Mouse (Mus musculus) ES-E14 (cell line): Measurements from ENCODE around the gene Zfp341. TPM values are rescaled to one million over a fixed set of nuclear protein-coding genes. Genes with fewer than 3 reads are reported as not detected.

ENCODE experiments used
- DNase-seq: peaks from one replicate; pipeline ENCODE4 v3.0.0-alpha.2; 2013; ENCODE audit warnings: low read depth, low spot score
- H3K27ac ChIP-seq: 2 replicates; pipeline ENCODE4 v1.5.1; 2012; ENCODE audit warnings: low read depth, mild to moderate bottlenecking, low read length, moderate library complexity, mixed read lengths; ENCODE audit not compliant: poor library complexity, insufficient read depth, severe bottlenecking
- H3K36me3 ChIP-seq: 2 replicates; pipeline ENCODE4 v1.6.1; 2012; ENCODE audit warnings: mild to moderate bottlenecking, low read length, moderate library complexity, mixed read lengths; ENCODE audit not compliant: control insufficient read depth, poor library complexity, insufficient read depth, severe bottlenecking
- H3K4me1 ChIP-seq, 2 experiments: fragments of 150-350 bp in 1 of 2; sonication (generic) in 1 of 2; 2 replicates each; pipeline ENCODE4 v1.6.1; 2012; ENCODE audit warnings: low read length in 2 of 2, mild to moderate bottlenecking in 1 of 2, mixed read lengths in 1 of 2; ENCODE audit not compliant: control insufficient read depth in 2 of 2, insufficient read depth in 2 of 2, poor library complexity in 1 of 2
- H3K4me3 ChIP-seq, 2 experiments: fragments of 150-350 bp in 1 of 2; sonication (generic) in 1 of 2; 2 replicates each; pipeline ENCODE4 v1.5.1; 2012; ENCODE audit warnings: low read length in 2 of 2, low read depth in 1 of 2, mild to moderate bottlenecking in 1 of 2, mixed read lengths in 1 of 2; ENCODE audit not compliant: insufficient read depth in 1 of 2, poor library complexity in 1 of 2, severe bottlenecking in 1 of 2
- H3K9ac ChIP-seq: 2 replicates; pipeline ENCODE4 v1.6.1; 2012; ENCODE audit warnings: low read depth, mild to moderate bottlenecking, low read length, mixed read lengths; ENCODE audit not compliant: poor library complexity, insufficient read depth, severe bottlenecking
- H3K9me3 ChIP-seq: fragments of 150-350 bp; sonication (generic); 2 replicates; pipeline ENCODE4 v1.6.1; 2012; ENCODE audit warnings: low read depth, mild to moderate bottlenecking, low read length; ENCODE audit not compliant: control insufficient read depth, insufficient read depth
- CHD2 ChIP-seq: IDR thresholded peaks from 2 replicates; pipeline ENCODE4 v1.6.1; 2014; ENCODE audit warnings: mild to moderate bottlenecking, low read depth, low read length, inconsistent platforms
- HCFC1 ChIP-seq: IDR thresholded peaks from 2 replicates; pipeline ENCODE4 v1.6.1; 2012; ENCODE audit warnings: low read length, inconsistent platforms, borderline replicate concordance; ENCODE audit not compliant: insufficient read depth
- MAFK ChIP-seq: IDR thresholded peaks from 2 replicates; pipeline ENCODE4 v1.6.1; 2014; ENCODE audit warnings: mild to moderate bottlenecking, low read depth, low read length, inconsistent platforms; ENCODE audit not compliant: insufficient read depth
- ZC3H11A ChIP-seq: IDR thresholded peaks from 2 replicates; pipeline ENCODE4 v1.6.1; 2012; ENCODE audit warnings: low read depth, mild to moderate bottlenecking, inconsistent platforms, low read length, borderline replicate concordance
- ZNF384 ChIP-seq: IDR thresholded peaks from 2 replicates; pipeline ENCODE4 v1.6.1; 2012; ENCODE audit warnings: low read depth, low read length, inconsistent platforms
- in situ Hi-C, 2 experiments: fragments of 600-800 bp; cut with MboI; formaldehyde crosslinking; loops; one replicate each; pipeline ENCODE4 v1.15.1; 2025; ENCODE audit warnings: low sequenced_read_pairs in 2 of 2, inconsistent platforms in 1 of 2; ENCODE audit not compliant: unreplicated experiment in 2 of 2
- total RNA-seq: library from RNA; depleted of rRNA; stranded (reverse); fragments of 300-350 nt; gene quantifications from 2 replicates; pipeline ENCODE4 v1.2.3, GENCODE M21; 2012

The Zfp341 gene
- total RNA-seq, 1 experiment = 3.2 TPM

GRCm38 (mm10) chr2:154639115-154639514 is 26.0 kb downstream of the Zfp341 start:
- H3K27ac ChIP-seq = no peak overlapping the region
- H3K9ac ChIP-seq = no peak overlapping the region
- no peak overlapping the region for H3K4me3 ChIP-seq
- H3K36me3 ChIP-seq = peaks cover 5% of the 10 kb centered on the region; the same call in 1 of the 2 replicates
- H3K4me1 ChIP-seq = no peaks in the 10 kb centered on the region
- in situ Hi-C loops = no loop called here
- H3K9me3 ChIP-seq = no peaks in the 10 kb centered on the region
- TF ChIP-seq HCFC1 (no peak), MAFK (no peak), CHD2 (no peak), ZNF384 (no peak), ZC3H11A (no peak)
- DNase-seq = no peak

- Histone ChIP-seq H3K4me1 (peaks cover 0 to 7% of the 10 kb centered on the region in 2 experiments; a peak in 1 of 4 replicates), H3K9ac (no peak overlapping the region), H3K4me3 (no peak overlapping the region), H3K36me3 (peaks cover 8% of the 10 kb centered on the region; the same call in 1 of the 2 replicates), H3K9me3 (no peaks in the 10 kb centered on the region), H3K27ac (no peak overlapping the region)
- DNase-seq = no peak
- TF ChIP-seq ZNF384 = no peak
- TF ChIP-seq HCFC1 = no peak
- TF ChIP-seq MAFK = no peak
- no peak for TF ChIP-seq CHD2
- no peak for TF ChIP-seq ZC3H11A
- in situ Hi-C loops = no loop called here
These were observed 28.1 kb downstream of the Zfp341 start for GRCm38 (mm10) chr2:154641176-154641575.

- Histone ChIP-seq H3K4me3 (no peak overlapping the region), H3K9ac (no peak overlapping the region), H3K27ac (no peak overlapping the region), H3K9me3 (no peaks in the 10 kb centered on the region), H3K4me1 (peaks cover 0 to 7% of the 10 kb centered on the region in 2 experiments; a peak in 1 of 4 replicates), H3K36me3 (peaks cover 8% of the 10 kb centered on the region; the same call in 1 of the 2 replicates)
- no peak for DNase-seq
- in situ Hi-C loops = no loop called here
- no peak for TF ChIP-seq MAFK
- no peak for TF ChIP-seq HCFC1
- no peak for TF ChIP-seq CHD2
- TF ChIP-seq ZNF384 = no peak
- TF ChIP-seq ZC3H11A = no peak
These were observed 28.9 kb downstream of the Zfp341 start for GRCm38 (mm10) chr2:154642005-154642459.

- no peak overlapping the region for H3K27ac ChIP-seq
- H3K4me1 ChIP-seq = peaks cover 0 to 7% of the 10 kb centered on the region in 2 experiments; a peak in 1 of 4 replicates
- H3K36me3 ChIP-seq = peaks cover 7% of the 10 kb centered on the region; the same call in 1 of the 2 replicates
- no peak for TF ChIP-seq HCFC1
- TF ChIP-seq MAFK = no peak
- no peak for TF ChIP-seq ZC3H11A
- TF ChIP-seq ZNF384 = no peak
- TF ChIP-seq CHD2 = no peak
- no peaks in the 10 kb centered on the region for H3K9me3 ChIP-seq
- H3K4me3 ChIP-seq = no peak overlapping the region
- in situ Hi-C loops = no loop called here
- H3K9ac ChIP-seq = no peak overlapping the region
- no peak for DNase-seq
These were observed 29.8 kb downstream of the Zfp341 start for GRCm38 (mm10) chr2:154642712-154643385.
